Mouse (Mus musculus): Measurements from ENCODE around the gene Zfp81. TPM values are rescaled to one million over a fixed set of nuclear protein-coding genes. Genes with fewer than 3 reads are reported as not detected.

Zfp81 gene
- polyA plus RNA-seq (2015; fragmentation: Nextera tagmentation; extraction: Ambion mirVana) = 3.2 and 3.6 TPM in 2 replicates

- DNase-seq (ENCODE audit: low spot score) (peak; percentile 88), ATAC-seq (ENCODE audit: low FRiP score, low TSS enrichment) (peak; percentile 100)
- Histone ChIP-seq H3K4me2 (replicated peaks; ENCODE audit: low read depth) (peak within 1 kb of the TSS; percentile 65), H3K36me3 (ENCODE audit: control insufficient read depth, insufficient read depth, low read length) (no peaks in the 10 kb centered on the region), H3K4me3 (ENCODE audit: low read depth, low read length) (peak within 1 kb of the TSS; percentile 87), H3K4me1 (replicated peaks; ENCODE audit: control insufficient read depth, insufficient read depth) (no peaks in the 10 kb centered on the region), H3K27ac (replicated peaks) (peak within 1 kb of the TSS; percentile 84), H3K9me3 (ENCODE audit: control insufficient read depth, low read length) (no peaks in the 10 kb centered on the region), H3K27me3 (ENCODE audit: control insufficient read depth, insufficient read depth, low read length) (no peaks in the 10 kb centered on the region), H3K9ac (ENCODE audit: low read length) (peak within 1 kb of the TSS; percentile 85)
- TF ChIP-seq CTCF (IDR thresholded peaks at IDR 0.05; ENCODE audit: low read depth) (peak; percentile 33), EP300 (optimal IDR thresholded peaks at IDR 0.05) (no peak)
- 3% methylated on average over 47 of the region's 47 CpGs for WGBS
Measured at GRCm38 (mm10) chr17:33358411-33359384, at the start of gene Zfp81. TSS of gene Zfp81 (minus strand) at chr17:33358878.

- DNase-seq (ENCODE audit: low spot score) = peak; percentile 92
- Histone ChIP-seq H3K27me3 (ENCODE audit: control insufficient read depth, insufficient read depth, low read length) (no peaks in the 10 kb centered on the region), H3K4me2 (replicated peaks; ENCODE audit: low read depth) (peak within 1 kb of the TSS; percentile 69), H3K4me3 (ENCODE audit: low read depth, low read length) (peak within 1 kb of the TSS; percentile 66), H3K9me3 (ENCODE audit: control insufficient read depth, low read length) (no peaks in the 10 kb centered on the region), H3K9ac (ENCODE audit: low read length) (peak within 1 kb of the TSS; percentile 63), H3K27ac (replicated peaks) (peak within 1 kb of the TSS; percentile 74), H3K4me1 (replicated peaks; ENCODE audit: control insufficient read depth, insufficient read depth) (no peaks in the 10 kb centered on the region), H3K36me3 (ENCODE audit: control insufficient read depth, insufficient read depth, low read length) (no peaks in the 10 kb centered on the region)
- TF ChIP-seq EP300 (optimal IDR thresholded peaks at IDR 0.05) (no peak), CTCF (IDR thresholded peaks at IDR 0.05; ENCODE audit: low read depth) (no peak)
- peak; percentile 100 for ATAC-seq (ENCODE audit: low FRiP score, low TSS enrichment)
- WGBS = under 1% methylated on average over 44 of the region's 44 CpGs
Measured at GRCm38 (mm10) chr17:33394182-33395034, 35.7 kb upstream of the Zfp81 start, which contains the start of gene Zfp101. TSS of gene Zfp101 (minus strand) at chr17:33394641.

- H3K27ac ChIP-seq (replicated peaks) = no peak overlapping the region
- H3K4me1 ChIP-seq (replicated peaks; ENCODE audit: control insufficient read depth, insufficient read depth) = no peaks in the 10 kb centered on the region
- no peaks in the 10 kb centered on the region for H3K36me3 ChIP-seq (ENCODE audit: control insufficient read depth, insufficient read depth, low read length)
- no peak for ATAC-seq (ENCODE audit: low FRiP score, low TSS enrichment)
- H3K9ac ChIP-seq (ENCODE audit: low read length) = no peak overlapping the region
- H3K9me3 ChIP-seq (ENCODE audit: control insufficient read depth, low read length) = no peaks in the 10 kb centered on the region
- H3K27me3 ChIP-seq (ENCODE audit: control insufficient read depth, insufficient read depth, low read length) = no peaks in the 10 kb centered on the region
- TF ChIP-seq EP300 (optimal IDR thresholded peaks at IDR 0.05) = no peak
- TF ChIP-seq CTCF (IDR thresholded peaks at IDR 0.05; ENCODE audit: low read depth) = no peak
- DNase-seq (ENCODE audit: low spot score) = no peak
- 97% methylated on average over 5 of the region's 5 CpGs for WGBS
- no peak overlapping the region for H3K4me2 ChIP-seq (replicated peaks; ENCODE audit: low read depth)
- no peak overlapping the region for H3K4me3 ChIP-seq (ENCODE audit: low read depth, low read length)
Measured at GRCm38 (mm10) chr17:33392271-33392670, 33.6 kb upstream of the Zfp81 start.

- no peak overlapping the region for H3K4me2 ChIP-seq (replicated peaks; ENCODE audit: low read depth)
- H3K9me3 ChIP-seq (ENCODE audit: control insufficient read depth, low read length) = no peaks in the 10 kb centered on the region
- no peak overlapping the region for H3K9ac ChIP-seq (ENCODE audit: low read length)
- H3K36me3 ChIP-seq (ENCODE audit: control insufficient read depth, insufficient read depth, low read length) = peaks cover 11% of the 10 kb centered on the region; the same call in 1 of the 2 replicates
- no peak for TF ChIP-seq CTCF (IDR thresholded peaks at IDR 0.05; ENCODE audit: low read depth)
- no peak for TF ChIP-seq EP300 (optimal IDR thresholded peaks at IDR 0.05)
- ATAC-seq (ENCODE audit: low FRiP score, low TSS enrichment) (no peak), DNase-seq (ENCODE audit: low spot score) (no peak)
- no peaks in the 10 kb centered on the region for H3K4me1 ChIP-seq (replicated peaks; ENCODE audit: control insufficient read depth, insufficient read depth)
- H3K4me3 ChIP-seq (ENCODE audit: low read depth, low read length) = no peak overlapping the region
- no peaks in the 10 kb centered on the region for H3K27me3 ChIP-seq (ENCODE audit: control insufficient read depth, insufficient read depth, low read length)
- H3K27ac ChIP-seq (replicated peaks) = no peak overlapping the region
Measured at GRCm38 (mm10) chr17:33385705-33386104, 27.0 kb upstream of the Zfp81 start.

GRCm38 (mm10) chr17:33372795-33373194, 14.1 kb upstream of the Zfp81 start:
- H3K27ac ChIP-seq (replicated peaks) = no peak overlapping the region
- H3K36me3 ChIP-seq (ENCODE audit: control insufficient read depth, insufficient read depth, low read length) = no peaks in the 10 kb centered on the region
- no peaks in the 10 kb centered on the region for H3K9me3 ChIP-seq (ENCODE audit: control insufficient read depth, low read length)
- ATAC-seq (ENCODE audit: low FRiP score, low TSS enrichment) (no peak), DNase-seq (ENCODE audit: low spot score) (no peak)
- no peak overlapping the region for H3K4me3 ChIP-seq (ENCODE audit: low read depth, low read length)
- H3K27me3 ChIP-seq (ENCODE audit: control insufficient read depth, insufficient read depth, low read length) = no peaks in the 10 kb centered on the region
- whole genome bisulfite sequencing = 95% methylated on average over 3 of the region's 3 CpGs
- no peaks in the 10 kb centered on the region for H3K4me1 ChIP-seq (replicated peaks; ENCODE audit: control insufficient read depth, insufficient read depth)
- H3K4me2 ChIP-seq (replicated peaks; ENCODE audit: low read depth) = no peak overlapping the region
- no peak overlapping the region for H3K9ac ChIP-seq (ENCODE audit: low read length)
- TF ChIP-seq EP300 (optimal IDR thresholded peaks at IDR 0.05) (no peak), CTCF (IDR thresholded peaks at IDR 0.05; ENCODE audit: low read depth) (no peak)

Data from stomach, postnatal 0 days (tissue).